Comparison of ENCODE assay signal across 15 mouse cellular contexts in the genomic region with DNA sequence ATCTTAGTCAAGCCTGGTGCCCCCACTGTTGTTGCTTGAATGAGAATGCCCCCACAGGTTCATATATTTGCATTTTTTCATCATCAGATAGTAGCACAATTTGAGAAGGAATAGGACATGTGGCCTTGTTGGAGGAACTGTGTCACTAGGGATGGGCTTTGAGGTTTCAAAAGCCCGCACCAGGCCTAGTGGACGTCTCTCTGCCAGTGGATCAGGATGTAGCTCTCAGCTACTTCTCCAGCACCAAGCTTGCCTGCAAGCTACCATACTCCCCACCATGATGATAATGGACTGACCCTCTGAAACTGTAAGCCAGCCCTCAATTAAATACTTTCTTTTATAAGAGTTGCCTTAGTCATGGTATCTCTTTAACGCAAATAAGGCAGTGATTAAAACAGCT. TPM values are rescaled to one million over a fixed set of nuclear protein-coding genes. Genes with fewer than 3 reads are reported as not detected.
DNase-seq lines count a peak whose midpoint lies in the region; ATAC-seq and TF ChIP-seq lines count a peak whose summit lies in the region.
"Had no signal": no experiment of that assay in that cellular context is flagged by ENCODE, and none has a peak within 500 bp of the region (broad histone marks: within the 10 kb centered on the region; RNA-seq: fewer than 3 reads in every experiment).

No protein-coding gene starts in this region.

- no peak for DNase-seq in hindbrain, embryonic 14.5 days (ENCODE audit: low spot score)
- no peak for DNase-seq in lung, postnatal 0 days (ENCODE audit: low spot score)
- DNase-seq in lung, adult 2 months, result no peak
- DNase-seq in liver, embryonic 14.5 days (ENCODE audit: low read depth in 3 of 3, low spot score in 3 of 3), result no peak
- no peak for DNase-seq in adrenal gland, postnatal 10 days
- no peak for DNase-seq in urinary bladder, postnatal 36 days (ENCODE audit: low spot score in 2 of 2)
- DNase-seq: cerebellum, adult 11 months; heart, postnatal 36 days; kidney, adult 8-10 months; lung, adult 18-20 months; right cerebral cortex, postnatal 25 days; thymus, adult 2 months had no signal

- 80% methylated on average over 3 of the region's 3 CpGs for WGBS in hindbrain, embryonic 14.5 days
- WGBS in hindbrain, embryonic 16.5 days, result 92% methylated on average over 3 of the region's 3 CpGs
- WGBS in lung, postnatal 0 days, result 83% methylated on average over 3 of the region's 3 CpGs
- WGBS in lung, adult 2 months, result 93% methylated on average over 3 of the region's 3 CpGs
- 83% methylated on average over 3 of the region's 3 CpGs for WGBS in liver, embryonic 14.5 days (ENCODE audit: insufficient replicate concordance)

- no peak overlapping the region for H3K9ac ChIP-seq in hindbrain, embryonic 14.5 days
- no peak overlapping the region for H3K9ac ChIP-seq in hindbrain, embryonic 16.5 days (ENCODE audit: low read depth, low read length)
- H3K9ac ChIP-seq in lung, postnatal 0 days (replicated peaks; ENCODE audit: low read depth), result no peak overlapping the region
- no peak overlapping the region for H3K9ac ChIP-seq in liver, embryonic 14.5 days (replicated peaks)

- TF ChIP-seq CTCF in lung, postnatal 0 days (IDR thresholded peaks at IDR 0.05), result no peak
- TF ChIP-seq CTCF in lung, adult 2 months (IDR thresholded peaks at IDR 0.05; ENCODE audit: insufficient read depth, low read length), result no peak
- TF ChIP-seq CTCF in liver, embryonic 14.5 days (IDR thresholded peaks at IDR 0.05; ENCODE audit: low read depth), result no peak

- no peak for ATAC-seq in hindbrain, embryonic 14.5 days (ENCODE audit: low FRiP score)
- no peak for ATAC-seq in hindbrain, embryonic 16.5 days
- ATAC-seq in lung, postnatal 0 days, result no peak
- ATAC-seq in liver, embryonic 14.5 days (ENCODE audit: insufficient read depth), result no peak
- ATAC-seq: CD4-positive, CD25-positive, alpha-beta regulatory T cell, adult 4 months had no signal

- H3K4me2 ChIP-seq in hindbrain, embryonic 14.5 days (replicated peaks), result peak overlapping the region; percentile 75
- H3K4me2 ChIP-seq in hindbrain, embryonic 16.5 days (ENCODE audit: low read length), result no peak overlapping the region
- H3K4me2 ChIP-seq in lung, postnatal 0 days (replicated peaks; ENCODE audit: low read depth, low read length), result peak overlapping the region; percentile 95
- peak overlapping the region; percentile 90; the same call in 1 of the 2 replicates for H3K4me2 ChIP-seq in liver, embryonic 14.5 days (ENCODE audit: low read depth)

- no peak overlapping the region for H3K4me3 ChIP-seq in hindbrain, embryonic 14.5 days (replicated peaks; ENCODE audit: low read length)
- H3K4me3 ChIP-seq in hindbrain, embryonic 16.5 days (ENCODE audit: low read length), result no peak overlapping the region
- no peak overlapping the region for H3K4me3 ChIP-seq in lung, postnatal 0 days (ENCODE audit: low read depth, low read length)
- no peak overlapping the region for H3K4me3 ChIP-seq in lung, adult 2 months (replicated peaks; ENCODE audit: extremely low read depth, low read depth, low read length)
- H3K4me3 ChIP-seq in liver, embryonic 14.5 days (ENCODE audit: insufficient read depth in 1 of 2, low read depth in 2 of 2, low read length in 2 of 2), result peak overlapping the region in 1 of 2 experiments; percentile 70; a peak in 2 of 4 replicates

- no peak overlapping the region for H3K27ac ChIP-seq in hindbrain, embryonic 14.5 days
- H3K27ac ChIP-seq in hindbrain, embryonic 16.5 days (ENCODE audit: low read depth, low read length), result no peak overlapping the region
- H3K27ac ChIP-seq in lung, postnatal 0 days (ENCODE audit: low read length), result no peak overlapping the region
- no peak overlapping the region for H3K27ac ChIP-seq in liver, embryonic 14.5 days
- H3K27ac ChIP-seq: midbrain, embryonic 10.5 days had no signal

- H3K27me3 ChIP-seq in hindbrain, embryonic 14.5 days (ENCODE audit: control insufficient read depth, insufficient read depth, low read length), result peaks cover 11% of the 10 kb centered on the region
- peaks cover 3% of the 10 kb centered on the region; the same call in 1 of the 2 replicates for H3K27me3 ChIP-seq in hindbrain, embryonic 16.5 days (replicated peaks; ENCODE audit: control insufficient read depth, insufficient read depth, low read length)
- H3K27me3 ChIP-seq in lung, postnatal 0 days (replicated peaks; ENCODE audit: insufficient read depth, low read length), result no peaks in the 10 kb centered on the region
- no peaks in the 10 kb centered on the region for H3K27me3 ChIP-seq in liver, embryonic 14.5 days (ENCODE audit: control insufficient read depth, insufficient read depth, low read length)

- no peaks in the 10 kb centered on the region for H3K36me3 ChIP-seq in hindbrain, embryonic 14.5 days (replicated peaks; ENCODE audit: control insufficient read depth, insufficient read depth)
- no peaks in the 10 kb centered on the region for H3K36me3 ChIP-seq in hindbrain, embryonic 16.5 days (ENCODE audit: control insufficient read depth, insufficient read depth, low read length)
- H3K36me3 ChIP-seq in lung, postnatal 0 days (ENCODE audit: insufficient read depth, low read length), result no peaks in the 10 kb centered on the region
- no peaks in the 10 kb centered on the region for H3K36me3 ChIP-seq in liver, embryonic 14.5 days (replicated peaks; ENCODE audit: control insufficient read depth, insufficient read depth, low read depth)
- H3K36me3 ChIP-seq: midbrain, embryonic 10.5 days had no signal

- no peak for TF ChIP-seq EP300 in lung, postnatal 0 days (IDR thresholded peaks at IDR 0.05)
- TF ChIP-seq EP300 in liver, embryonic 14.5 days (IDR thresholded peaks at IDR 0.05; ENCODE audit: low read depth), result no peak

- H3K9me3 ChIP-seq in hindbrain, embryonic 14.5 days (ENCODE audit: control insufficient read depth, low read length), result no peaks in the 10 kb centered on the region
- no peaks in the 10 kb centered on the region for H3K9me3 ChIP-seq in hindbrain, embryonic 16.5 days (ENCODE audit: control insufficient read depth, low read length)
- H3K9me3 ChIP-seq in lung, postnatal 0 days (ENCODE audit: low read length), result no peaks in the 10 kb centered on the region
- H3K9me3 ChIP-seq in liver, embryonic 14.5 days (ENCODE audit: control insufficient read depth, low read length), result no peaks in the 10 kb centered on the region
- H3K9me3 ChIP-seq: midbrain, embryonic 10.5 days had no signal

- peaks cover 7% of the 10 kb centered on the region; the same call in 1 of the 2 replicates for H3K4me1 ChIP-seq in hindbrain, embryonic 14.5 days (replicated peaks; ENCODE audit: control insufficient read depth, insufficient read depth, low read length)
- H3K4me1 ChIP-seq in hindbrain, embryonic 16.5 days (ENCODE audit: control insufficient read depth, insufficient read depth, low read depth, low read length), result peaks cover 9% of the 10 kb centered on the region
- H3K4me1 ChIP-seq in lung, postnatal 0 days (ENCODE audit: insufficient read depth, low read depth, low read length), result no peaks in the 10 kb centered on the region; the same call in 1 of the 2 replicates
- H3K4me1 ChIP-seq in lung, adult 2 months (ENCODE audit: control insufficient read depth, insufficient read depth, low read length), result no peaks in the 10 kb centered on the region; the same call in 1 of the 2 replicates
- H3K4me1 ChIP-seq in liver, embryonic 14.5 days (replicated peaks; ENCODE audit: control insufficient read depth in 2 of 2, insufficient read depth in 2 of 2, low read length in 1 of 2), result peaks cover 3 to 12% of the 10 kb centered on the region in 2 experiments

- no peak for TF ChIP-seq POLR2A in lung, adult 2 months (IDR thresholded peaks at IDR 0.05; ENCODE audit: borderline replicate concordance, extremely low read depth, low read depth, low read length)

RNA-seq across cellular contexts. Expression of gene Tnip2, which starts 1.3 kb away (rescaled TPM):
- 10.1 and 10.5 TPM in 2 replicates for polyA plus RNA-seq in hindbrain, embryonic 14.5 days (2014; fragmentation: Nextera tagmentation; extraction: Ambion mirVana)
- 15.1 and 15.4 TPM in 2 replicates for polyA plus RNA-seq in hindbrain, embryonic 16.5 days (2015; fragmentation: Nextera tagmentation; extraction: Ambion mirVana)
- 23.3 and 24.2 TPM in 2 replicates for polyA plus RNA-seq in lung, postnatal 0 days (2015; fragmentation: Nextera tagmentation; extraction: Ambion mirVana)
- polyA plus RNA-seq in lung, adult 2 months (2012; rRNA removed), result 30.1 and 33.6 TPM in 2 replicates
- polyA plus RNA-seq in liver, embryonic 14.5 days (2012; rRNA removed), result 3.0 and 5.0 TPM in 2 replicates
- polyA plus RNA-seq in liver, embryonic 14.5 days (2014; fragmentation: Nextera tagmentation; extraction: Ambion mirVana), result 3.2 and 4.4 TPM in 2 replicates
- 10 to 100 TPM; 10.6 to 16.1 TPM for total RNA-seq in adrenal gland, postnatal 10 days (2021)

RNA-seq across cellular contexts. Expression of gene Sh3bp2, which starts 13.2 kb away (rescaled TPM):
- 18.7 and 21.4 TPM in 2 replicates for polyA plus RNA-seq in hindbrain, embryonic 14.5 days (2014; fragmentation: Nextera tagmentation; extraction: Ambion mirVana)
- polyA plus RNA-seq in hindbrain, embryonic 16.5 days (2015; fragmentation: Nextera tagmentation; extraction: Ambion mirVana), result 17.1 and 25.5 TPM in 2 replicates
- 7.7 and 9.2 TPM in 2 replicates for polyA plus RNA-seq in lung, postnatal 0 days (2015; fragmentation: Nextera tagmentation; extraction: Ambion mirVana)
- 14.1 and 17.3 TPM in 2 replicates for polyA plus RNA-seq in lung, adult 2 months (2012; rRNA removed)
- 4.6 and 5.2 TPM in 2 replicates for polyA plus RNA-seq in liver, embryonic 14.5 days (2012; rRNA removed)
- 3.5 and 4.9 TPM in 2 replicates for polyA plus RNA-seq in liver, embryonic 14.5 days (2014; fragmentation: Nextera tagmentation; extraction: Ambion mirVana)
- 1 to 10 TPM; 5.9 to 7.0 TPM for total RNA-seq in adrenal gland, postnatal 10 days (2021)
